Mouse (Mus musculus): ENCODE data around the gene Rasgef1c.

Rasgef1c gene

DNA sequence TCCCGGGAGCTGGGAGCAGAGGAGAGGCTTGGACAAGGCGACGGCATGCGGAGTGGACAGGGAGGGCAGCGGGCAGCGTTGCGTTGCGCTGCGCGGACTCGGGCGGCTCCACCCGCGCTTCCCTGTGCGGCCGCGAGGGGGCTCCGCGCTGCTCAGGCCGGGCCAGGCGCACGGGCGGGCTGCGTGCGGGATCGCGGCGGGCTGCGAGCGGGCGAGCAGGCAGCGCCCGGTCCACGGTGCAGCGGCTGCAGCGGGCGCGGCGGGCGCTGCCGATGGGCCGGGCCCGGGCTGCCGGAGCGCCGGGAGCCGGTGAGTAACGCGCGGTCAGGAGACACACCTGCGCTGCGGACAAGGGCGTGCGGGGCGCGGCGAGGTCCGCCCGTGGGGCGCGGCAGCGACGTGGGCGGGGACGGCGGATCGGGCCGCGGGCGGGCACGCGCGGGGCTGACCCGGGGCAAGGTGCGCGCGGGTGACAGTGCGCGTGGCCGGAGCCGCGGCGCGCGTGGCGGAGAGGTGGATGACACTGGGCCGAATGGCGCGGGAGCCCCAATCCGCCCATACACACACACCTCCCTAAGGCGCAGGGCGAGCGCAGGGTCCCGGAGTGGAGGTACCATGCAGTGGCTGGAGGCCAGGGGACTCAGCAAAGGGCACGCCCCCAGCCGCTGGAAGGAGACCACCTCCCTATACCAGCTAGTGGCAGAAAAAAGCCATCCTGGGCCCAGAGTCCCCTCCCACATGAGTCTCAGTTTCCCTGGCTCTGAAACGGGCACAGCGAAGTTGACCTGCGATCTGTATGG lies at the start of gene Rasgef1c:
TSS of gene Rasgef1c (plus strand) at position 177 of the 800 bp plus-strand sequence.
- peak; percentile 66 for DNase-seq (ENCODE audit: low spot score)

DNA sequence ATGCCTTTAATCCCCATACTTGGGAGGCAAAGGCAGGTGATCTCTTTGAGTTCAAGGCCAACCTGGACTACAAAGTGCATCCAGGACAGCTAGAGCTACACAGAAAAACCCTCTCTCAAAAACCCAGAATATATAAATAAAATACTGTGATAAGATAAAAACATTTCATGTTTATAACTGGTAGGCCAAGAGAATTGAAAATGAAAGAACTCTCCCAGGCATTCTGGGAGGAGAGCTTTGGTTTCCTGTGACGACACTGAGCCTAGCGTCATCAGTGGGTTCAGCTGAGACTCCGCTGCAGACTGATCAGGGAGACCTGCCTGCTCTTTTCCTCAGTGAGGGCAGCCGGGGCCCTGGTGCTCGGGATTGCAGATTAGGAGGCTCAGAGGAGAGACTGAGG lies 46.5 kb upstream of the Rasgef1c start:
- DNase-seq (ENCODE audit: low spot score) = no peak

DNA sequence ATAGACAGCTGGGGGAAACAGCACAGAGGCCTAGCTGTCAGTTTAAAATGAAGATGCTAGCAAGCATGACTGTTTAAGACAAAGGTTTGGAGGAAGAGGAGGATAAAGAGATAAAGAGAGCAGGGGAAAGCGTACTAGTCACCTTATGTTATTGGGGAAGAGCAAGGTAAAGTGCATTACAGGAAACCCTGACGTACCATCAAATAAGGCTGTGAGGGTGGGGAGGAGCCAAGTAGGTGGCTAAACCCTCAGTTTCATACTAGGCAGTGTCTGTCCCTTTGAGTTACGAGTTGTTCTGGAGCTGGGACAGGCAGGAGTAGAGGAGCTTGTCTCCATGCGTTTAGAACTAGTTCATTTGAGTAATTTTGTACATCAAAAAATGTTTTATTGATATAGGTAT lies 40.5 kb upstream of the Rasgef1c start:
- DNase-seq (ENCODE audit: low spot score) = no peak

DNA sequence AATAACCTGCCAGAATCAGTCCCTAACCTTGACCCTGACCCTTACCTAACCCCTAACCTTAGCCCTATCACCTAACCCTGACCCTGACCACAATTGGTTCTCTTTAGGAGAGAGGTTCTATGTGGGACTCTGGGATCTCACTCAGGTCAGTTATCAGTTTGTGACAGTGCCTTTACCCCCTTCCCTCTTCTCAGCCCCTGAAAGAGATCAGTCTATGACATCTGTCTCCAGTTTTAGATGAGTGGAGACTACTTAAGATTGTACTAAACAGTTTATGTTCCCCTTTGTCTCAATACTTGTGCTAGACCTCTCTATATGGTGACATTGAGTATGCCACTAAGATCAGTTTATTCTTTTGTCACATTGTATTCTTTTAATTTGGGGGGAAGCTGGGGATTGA lies 37.7 kb upstream of the Rasgef1c start:
- DNase-seq (ENCODE audit: low spot score) = no peak

DNA sequence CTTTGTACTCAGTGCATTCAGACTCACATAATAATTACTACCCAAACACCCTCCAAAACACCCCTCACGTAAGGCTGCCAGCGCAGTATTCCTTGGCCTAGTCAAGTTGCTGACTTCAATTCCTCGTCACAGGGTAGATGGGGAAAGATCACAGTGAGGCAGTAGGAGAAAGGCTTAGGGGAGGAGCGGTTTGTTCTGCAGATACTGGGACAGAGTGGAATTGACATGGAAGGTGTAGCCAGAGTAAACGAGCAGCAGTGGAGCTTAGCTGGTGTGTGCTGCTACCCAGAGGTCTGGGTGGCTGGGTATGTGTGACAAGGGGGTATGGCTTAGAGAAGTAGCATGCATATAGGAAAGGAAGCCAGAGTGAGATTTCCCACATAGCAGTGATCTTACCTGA lies 34.3 kb upstream of the Rasgef1c start:
- DNase-seq (ENCODE audit: low spot score) = no peak

DNA sequence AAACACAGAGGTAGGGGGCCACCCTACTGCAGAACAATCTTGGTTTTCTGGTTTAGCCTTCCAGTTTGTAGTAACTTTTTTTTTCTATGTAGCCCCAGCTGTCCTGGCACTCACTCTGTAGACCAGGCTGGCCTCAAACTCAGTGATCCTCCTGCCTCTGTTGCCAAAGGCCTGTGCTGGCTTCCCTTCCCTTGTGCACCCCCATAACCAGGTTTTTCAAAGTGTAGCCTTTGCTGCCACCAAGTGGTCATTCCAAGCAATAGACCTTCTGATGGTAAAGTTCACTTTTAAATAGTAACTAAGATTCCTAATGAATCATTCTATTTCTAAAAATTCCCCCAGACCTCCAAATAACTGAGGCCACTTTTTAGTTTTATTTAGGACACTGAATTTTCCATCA lies 31.9 kb upstream of the Rasgef1c start:
- DNase-seq (ENCODE audit: low spot score) = no peak

DNA sequence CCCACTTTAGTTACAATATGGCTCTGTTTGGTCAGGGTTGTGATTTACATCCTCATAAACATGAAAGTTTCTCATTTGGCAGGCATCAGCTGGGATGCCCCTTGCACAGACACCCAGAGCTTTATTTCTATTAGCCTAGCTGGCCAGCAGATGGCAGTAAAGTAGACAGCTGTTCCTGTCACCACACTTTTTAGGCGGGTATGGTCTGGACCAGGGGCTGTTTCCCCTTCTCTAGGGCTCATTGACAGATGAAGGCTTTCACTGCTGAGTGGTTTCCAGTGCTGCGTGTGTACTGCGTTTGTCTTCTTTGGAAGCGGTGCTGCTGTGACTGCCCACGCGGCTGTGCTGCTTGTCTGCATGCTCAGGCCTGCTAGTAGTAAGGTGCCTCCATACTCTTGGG lies 29.7 kb upstream of the Rasgef1c start:
- DNase-seq (ENCODE audit: low spot score) = peak; percentile 41

DNA sequence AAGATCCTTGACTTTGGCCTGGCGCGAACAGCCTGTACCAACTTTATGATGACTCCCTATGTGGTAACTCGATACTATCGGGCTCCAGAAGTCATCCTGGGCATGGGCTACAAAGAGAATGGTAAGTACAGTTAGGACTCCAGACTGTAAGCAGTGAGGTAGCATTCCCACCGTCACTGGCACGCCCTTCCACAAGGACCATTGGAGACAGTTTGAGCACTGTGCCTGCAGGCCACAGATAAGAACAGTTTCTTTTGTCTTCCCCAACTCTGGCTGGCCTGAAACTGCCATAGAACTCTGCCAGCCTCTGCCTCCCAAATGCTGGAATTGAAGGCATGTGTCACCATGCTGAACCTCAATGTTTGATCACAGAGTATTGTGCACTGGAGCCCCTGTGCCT lies 28.9 kb upstream of the Rasgef1c start:
- DNase-seq (ENCODE audit: low spot score) = no peak

DNA sequence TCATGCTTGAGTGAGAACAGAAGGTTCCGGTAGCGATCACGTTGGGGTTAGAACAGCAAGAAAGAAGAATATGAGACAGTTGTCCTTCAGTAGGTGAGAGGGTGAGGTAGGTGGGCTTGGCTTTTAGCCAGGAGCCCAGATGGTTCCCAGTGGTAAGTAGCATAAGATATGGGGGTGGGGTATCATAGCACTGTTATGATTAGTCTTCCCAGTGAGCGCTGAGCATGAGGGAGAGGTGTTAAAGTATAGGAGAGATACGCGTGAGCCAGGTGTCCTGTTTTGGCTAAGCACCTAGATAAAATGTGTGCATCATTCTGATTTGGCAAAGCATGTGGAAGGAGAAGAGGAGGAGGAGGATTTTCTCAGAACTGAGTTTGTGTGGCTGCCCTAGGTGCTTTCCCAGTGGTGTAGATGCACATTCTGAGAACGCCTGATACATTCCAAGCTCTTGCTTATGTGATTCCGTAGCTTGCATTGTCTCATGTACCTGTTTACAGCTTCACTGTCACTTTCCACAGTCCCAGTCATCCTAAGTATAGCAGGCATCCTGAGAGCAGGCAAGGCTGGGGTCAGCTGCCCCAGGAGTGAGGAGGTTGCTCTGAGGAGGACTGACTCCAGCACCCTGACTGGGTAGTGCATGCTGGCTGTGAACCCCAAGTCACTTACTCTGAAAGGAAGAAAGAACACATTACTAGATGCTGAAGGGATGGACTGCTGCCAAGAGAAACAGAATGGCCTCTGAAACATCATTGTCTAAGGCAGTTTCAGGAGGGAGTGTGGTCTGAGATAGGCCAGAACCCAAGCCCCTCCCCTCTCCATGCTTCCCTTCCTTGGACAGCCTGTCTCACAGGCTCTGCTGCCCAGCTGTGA lies 24.5 kb upstream of the Rasgef1c start:
- peak; percentile 35 for DNase-seq (ENCODE audit: low spot score)

DNA sequence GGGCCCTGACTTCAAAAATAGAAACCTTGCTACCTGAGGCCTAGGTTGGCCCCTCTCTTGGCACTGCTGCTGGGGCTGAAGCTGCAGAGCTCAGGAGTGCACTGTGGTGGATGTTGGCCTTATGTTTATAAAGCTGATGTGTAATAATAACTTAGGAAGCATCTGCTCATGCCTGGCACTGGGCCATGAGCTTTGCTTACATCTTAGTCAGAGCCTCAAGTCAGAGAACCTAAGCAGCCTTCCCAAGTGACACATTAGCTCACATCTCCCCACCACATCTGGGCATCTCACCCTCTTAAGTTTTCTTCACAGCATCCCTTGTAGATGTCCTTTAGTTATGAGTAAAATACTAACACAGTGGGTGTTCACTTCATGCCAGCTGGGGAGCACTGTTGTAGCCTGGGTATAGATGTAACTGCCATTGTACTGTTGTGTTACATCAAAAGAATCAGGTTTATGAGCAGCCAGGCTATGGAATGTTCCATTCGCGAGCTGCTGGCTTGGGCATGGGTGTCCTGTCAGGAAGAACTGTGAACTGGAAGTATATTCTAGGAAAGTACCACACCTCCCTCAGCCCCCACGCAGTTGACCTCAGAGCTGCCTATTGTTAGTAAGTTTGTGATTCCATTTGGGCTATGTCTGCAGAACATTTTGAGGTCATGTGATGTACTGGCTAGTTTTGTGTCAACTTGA lies 21.5 kb upstream of the Rasgef1c start:
- no peak for DNase-seq (ENCODE audit: low spot score)

DNA sequence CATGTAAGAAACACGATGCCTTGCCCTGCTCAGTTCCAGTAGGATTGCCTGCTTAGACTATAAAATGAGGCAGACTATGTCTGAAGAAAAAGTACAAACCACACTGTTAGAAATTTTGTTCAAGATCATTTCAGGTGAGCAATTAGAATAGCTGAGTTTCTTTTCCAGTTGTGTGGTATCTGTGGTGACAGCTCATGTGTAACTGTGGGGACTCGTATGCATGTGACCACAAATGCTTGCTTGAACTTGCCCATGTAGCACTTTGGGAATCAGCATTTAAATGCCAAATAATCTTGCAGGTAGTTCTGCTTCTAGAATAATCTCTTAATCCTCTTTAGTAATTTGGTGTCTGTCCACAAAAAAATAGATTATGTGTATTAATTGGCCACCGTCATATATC lies 18.2 kb upstream of the Rasgef1c start:
- no peak for DNase-seq (ENCODE audit: low spot score)

DNA sequence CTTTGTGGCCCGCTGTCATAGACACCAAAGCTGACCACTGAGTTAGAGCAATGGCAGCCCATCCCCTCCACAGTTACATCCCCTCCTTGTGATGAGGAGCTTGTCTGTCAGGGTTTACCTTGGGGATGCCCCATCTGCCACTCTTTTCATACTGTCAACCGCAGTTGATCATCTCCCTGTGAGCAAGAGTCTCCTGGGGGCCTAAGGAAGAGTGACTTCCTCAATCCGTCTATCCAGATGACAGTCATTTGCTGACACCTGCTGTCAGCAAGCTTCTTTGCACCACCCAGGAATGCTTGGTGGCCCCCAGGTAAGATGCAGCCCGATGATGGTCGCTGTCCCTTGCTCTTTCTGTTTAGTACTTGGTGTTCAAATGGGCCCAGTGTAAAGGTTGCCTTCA lies 13.2 kb upstream of the Rasgef1c start:
- DNase-seq (ENCODE audit: low spot score) = no peak

DNA sequence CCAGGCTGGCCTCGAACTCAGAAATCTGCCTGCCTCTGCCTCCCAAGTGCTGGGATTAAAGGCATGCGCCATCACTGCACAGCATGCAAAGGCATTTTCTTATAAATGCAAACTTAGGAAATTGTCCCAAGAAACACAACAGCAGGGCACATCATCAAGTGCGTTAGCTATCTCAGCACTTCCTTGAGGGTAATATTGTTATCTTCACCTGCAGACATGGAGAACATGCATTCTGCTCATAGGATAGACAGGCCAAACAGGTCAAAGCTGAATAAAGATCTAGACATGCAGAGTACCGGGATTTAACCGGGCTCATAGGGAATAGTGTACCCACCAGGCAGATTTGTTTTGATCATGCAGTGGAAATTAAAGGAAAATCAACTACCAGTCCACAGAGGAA lies 9.6 kb upstream of the Rasgef1c start:
- DNase-seq (ENCODE audit: low spot score) = no peak

DNA sequence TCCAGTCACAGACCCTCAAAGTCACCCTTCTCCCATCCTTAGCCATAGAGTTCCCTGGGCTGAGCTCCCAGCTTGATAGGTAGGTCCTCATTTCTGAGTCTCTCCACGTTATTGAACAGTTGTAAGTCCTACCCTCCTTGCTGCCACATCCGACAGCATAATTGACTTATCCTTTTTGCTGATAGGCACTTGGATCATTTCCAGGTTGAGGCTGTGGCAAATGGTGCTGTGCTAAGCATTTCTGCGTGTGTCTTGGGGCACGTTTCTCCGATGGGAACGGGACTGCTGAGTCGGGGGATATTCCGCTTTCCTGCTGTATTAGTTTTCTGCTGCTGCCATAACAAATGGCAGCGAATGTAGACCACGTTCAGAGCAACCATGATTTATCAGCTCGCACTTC lies 7.8 kb upstream of the Rasgef1c start:
- no peak for DNase-seq (ENCODE audit: low spot score)

DNA sequence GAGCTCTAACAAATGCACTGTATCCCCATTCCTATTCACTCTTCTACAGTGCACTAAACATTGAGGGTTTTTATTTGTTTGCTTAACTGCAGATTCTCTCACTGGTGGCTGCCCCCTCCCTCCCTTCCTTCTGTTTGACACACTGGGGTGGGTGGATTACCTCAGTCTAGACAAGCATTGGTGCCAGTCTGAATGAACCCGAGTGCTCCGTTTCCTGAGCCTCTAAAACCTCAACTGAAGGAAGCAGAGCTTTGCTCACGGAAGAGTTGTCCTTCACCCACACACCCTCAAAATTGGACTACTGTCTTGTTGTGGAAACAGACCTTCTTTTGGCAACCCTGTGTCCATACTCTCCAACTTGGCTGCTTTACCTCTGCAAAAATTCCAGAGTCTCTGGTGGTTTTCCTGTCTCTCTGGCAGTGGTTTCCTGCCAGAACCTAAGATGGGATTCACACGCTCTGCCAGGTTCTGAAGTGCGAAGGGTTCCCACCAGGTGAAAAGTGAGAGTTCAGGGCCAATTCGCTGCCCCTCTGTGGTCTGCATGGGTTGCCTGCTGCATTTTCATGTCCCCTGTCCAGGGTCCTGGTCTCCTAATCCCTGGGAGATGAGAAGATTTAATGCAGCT lies 5.6 kb upstream of the Rasgef1c start:
- no peak for DNase-seq (ENCODE audit: low spot score)

DNA sequence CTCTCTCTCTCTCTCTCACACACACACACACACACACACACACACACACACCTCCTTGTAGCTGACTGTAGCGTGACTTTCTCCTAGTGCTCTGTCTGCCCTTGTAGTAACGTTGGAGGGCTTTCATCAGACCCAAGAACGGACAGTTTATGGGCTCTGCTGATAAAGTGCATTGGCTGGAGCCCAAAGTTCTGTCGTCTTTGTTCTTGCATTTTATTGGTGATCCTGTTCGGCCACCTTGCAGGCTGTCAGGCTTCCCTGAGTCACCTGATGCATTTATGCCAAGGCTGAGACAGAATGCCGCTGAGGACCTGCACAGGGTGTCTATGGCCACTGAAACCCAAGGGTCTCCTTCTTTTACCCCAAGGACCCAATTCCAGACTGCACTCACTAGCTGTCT lies 1.6 kb upstream of the Rasgef1c start:
- no peak for DNase-seq (ENCODE audit: low spot score)

DNA sequence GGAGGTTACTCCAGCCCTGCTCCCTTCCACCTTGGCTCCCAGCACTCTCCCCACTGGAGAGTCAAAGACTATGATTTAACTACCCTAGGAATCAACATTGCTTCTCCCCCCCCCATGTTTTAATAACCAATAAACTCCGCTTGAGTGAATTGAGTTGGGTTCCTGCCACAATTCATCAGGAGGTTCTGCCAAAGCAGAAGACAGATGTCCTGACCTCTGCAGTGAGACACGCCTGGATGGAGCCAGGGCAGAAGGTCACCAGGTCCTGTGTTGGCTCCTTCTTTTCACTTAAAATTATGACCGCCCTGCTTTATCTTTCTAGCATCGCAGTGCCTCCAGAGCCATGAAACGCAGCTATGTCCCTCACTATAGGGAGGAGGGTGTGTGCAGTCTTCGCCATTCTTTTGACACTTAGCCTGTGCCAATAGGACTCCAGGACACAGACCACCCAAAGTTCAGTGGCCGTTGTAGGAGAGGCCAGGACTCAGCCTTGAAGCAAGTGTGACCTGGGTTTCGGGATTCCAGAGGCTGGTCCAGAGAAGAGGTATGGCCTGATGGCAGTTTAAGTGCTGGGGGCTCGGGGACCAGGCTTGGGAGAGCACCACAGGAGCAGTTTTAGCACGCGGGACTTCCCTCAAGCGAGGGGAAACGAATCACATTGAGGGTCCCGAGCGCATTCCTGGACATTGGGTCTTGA lies 525 bp upstream of the Rasgef1c start:
- DNase-seq (ENCODE audit: low spot score) = no peak

DNA sequence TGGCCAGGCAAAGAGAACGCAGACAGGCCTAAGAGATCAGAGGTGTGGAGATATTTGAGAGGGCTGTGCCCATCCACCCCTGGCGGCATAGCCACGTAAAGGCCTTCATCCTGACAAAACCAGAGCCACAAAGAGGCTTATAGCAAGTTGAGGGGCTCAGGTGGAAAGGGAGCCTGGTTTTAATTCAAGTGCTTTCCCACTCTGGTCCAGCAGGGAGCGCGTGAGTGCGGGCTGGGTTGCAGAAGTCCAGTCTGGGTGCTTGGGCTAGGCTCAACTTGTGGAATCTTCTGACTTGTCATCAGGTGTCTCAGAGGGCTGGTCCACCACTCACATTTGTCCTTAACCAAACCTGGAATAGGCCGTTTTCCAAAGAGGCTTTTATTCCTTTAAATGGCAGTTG lies 1.7 kb downstream of the Rasgef1c start:
- peak; percentile 80 for DNase-seq (ENCODE audit: low spot score)

DNA sequence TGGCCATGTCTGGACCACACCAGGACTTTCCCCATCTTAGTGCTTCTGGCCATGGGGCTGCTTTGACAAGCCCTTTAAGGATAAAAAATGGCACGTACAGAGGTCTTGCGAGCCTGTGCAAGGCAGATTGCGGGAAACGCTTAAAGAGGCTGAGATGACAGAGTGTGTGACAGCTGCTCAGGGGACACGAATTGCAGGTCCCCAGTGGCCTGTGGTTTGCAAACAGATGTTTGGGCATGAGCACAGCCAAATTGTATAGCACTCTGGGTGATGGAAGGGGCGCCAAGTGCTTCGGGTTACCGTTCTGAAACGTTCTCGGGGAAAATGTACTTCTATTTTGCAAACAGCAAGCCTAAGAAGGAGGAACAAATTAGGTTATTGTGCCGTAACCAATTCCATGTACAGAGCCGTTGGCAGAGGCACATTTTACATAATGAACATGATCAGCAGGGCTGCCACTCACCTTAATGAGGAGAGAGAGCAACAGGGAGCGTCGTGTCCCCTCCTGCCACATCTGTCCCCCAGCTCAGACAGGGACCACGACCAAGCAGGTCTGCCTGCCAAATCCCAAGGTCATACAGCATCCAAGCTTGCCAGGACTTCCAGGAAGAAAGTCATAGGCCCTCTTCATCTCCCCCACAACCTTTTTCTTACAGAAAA lies 17.0 kb downstream of the Rasgef1c start:
- no peak for DNase-seq (ENCODE audit: low spot score)

DNA sequence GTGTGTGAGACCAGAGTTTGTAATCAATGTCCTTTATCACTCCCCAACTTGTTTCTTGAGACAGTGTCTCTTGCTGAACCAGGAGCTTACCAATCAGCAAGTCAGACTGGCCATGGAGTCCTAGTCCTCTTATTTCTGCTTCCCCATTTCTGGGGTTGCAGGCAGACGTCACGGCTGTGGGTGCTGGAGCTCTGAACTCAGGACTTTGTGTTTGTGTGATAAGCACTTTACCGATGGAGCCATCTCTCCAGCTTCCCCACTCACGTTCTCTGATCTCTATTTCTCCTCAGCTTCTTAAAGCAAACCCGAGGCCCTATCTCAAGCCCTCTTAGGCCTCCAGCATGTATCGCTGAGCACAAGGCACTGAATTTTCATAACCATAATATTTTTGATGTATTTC lies 17.7 kb downstream of the Rasgef1c start:
- no peak for DNase-seq (ENCODE audit: low spot score)

DNA sequence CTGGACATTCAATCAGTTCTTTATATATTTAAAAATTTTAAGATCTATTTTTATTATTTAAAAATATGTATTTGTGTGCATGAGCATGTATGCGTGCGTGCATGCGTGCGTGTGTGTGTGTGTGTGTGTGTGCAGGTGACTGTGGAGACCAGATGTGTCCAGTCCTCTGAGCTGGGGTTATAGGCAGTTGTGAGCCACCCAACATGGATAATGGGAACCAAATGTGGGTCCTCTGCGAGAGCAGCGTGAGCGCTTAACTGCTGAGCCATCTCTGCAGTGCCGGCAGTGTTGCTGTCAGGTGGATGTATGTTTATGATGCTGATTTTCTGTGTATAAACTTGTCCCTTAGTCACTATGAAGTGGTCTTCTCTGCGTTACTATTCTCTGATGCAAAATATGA lies 21.9 kb downstream of the Rasgef1c start:
- DNase-seq (ENCODE audit: low spot score) = no peak

All from layer of hippocampus, adult 11-12 months (tissue).